Mouse (Mus musculus): ENCODE measurements around the gene Il9r.

Gene Il9r

GRCm38 (mm10) chr11:32198256-32198955 is 1.7 kb downstream of the Il9r start:
- no peak for DNase-seq (ENCODE audit: low spot score)

- no peak for DNase-seq (ENCODE audit: low spot score)
Observed at GRCm38 (mm10) chr11:32197766-32198165, 2.3 kb downstream of the Il9r start.

- DNase-seq (ENCODE audit: low spot score) = no peak
Observed at GRCm38 (mm10) chr11:32196727-32197126, 3.4 kb downstream of the Il9r start.

GRCm38 (mm10) chr11:32195867-32196540 is 4.1 kb downstream of the Il9r start:
- DNase-seq (ENCODE audit: low spot score) = no peak

GRCm38 (mm10) chr11:32194626-32195025 is 5.5 kb downstream of the Il9r start:
- DNase-seq (ENCODE audit: low spot score) = no peak

- DNase-seq (ENCODE audit: low spot score) = no peak
Observed at GRCm38 (mm10) chr11:32194086-32194485, 6.0 kb downstream of the Il9r start.

- no peak for DNase-seq (ENCODE audit: low spot score)
Observed at GRCm38 (mm10) chr11:32193156-32193555, 6.9 kb downstream of the Il9r start.

GRCm38 (mm10) chr11:32190603-32191110 is 9.4 kb downstream of the Il9r start:
- no peak for DNase-seq (ENCODE audit: low spot score)

- no peak for DNase-seq (ENCODE audit: low spot score)
Observed at GRCm38 (mm10) chr11:32190119-32190518, 10.0 kb downstream of the Il9r start.

- no peak for DNase-seq (ENCODE audit: low spot score)
Observed at GRCm38 (mm10) chr11:32189434-32189833, 10.6 kb downstream of the Il9r start.

- DNase-seq (ENCODE audit: low spot score) = no peak
Observed at GRCm38 (mm10) chr11:32188881-32189280, 11.2 kb downstream of the Il9r start.

- DNase-seq (ENCODE audit: low spot score) = no peak
Observed at GRCm38 (mm10) chr11:32187256-32187655, 12.8 kb downstream of the Il9r start.

GRCm38 (mm10) chr11:32186031-32186430 is 14.0 kb downstream of the Il9r start:
- no peak for DNase-seq (ENCODE audit: low spot score)

GRCm38 (mm10) chr11:32184469-32184868 is 15.6 kb downstream of the Il9r start:
- no peak for DNase-seq (ENCODE audit: low spot score)

- peak; percentile 90 for DNase-seq (ENCODE audit: low spot score)
Observed at GRCm38 (mm10) chr11:32181973-32182868, 17.9 kb downstream of the Il9r start.

GRCm38 (mm10) chr11:32181246-32181645 is 18.8 kb downstream of the Il9r start:
- DNase-seq (ENCODE audit: low spot score) = no peak

GRCm38 (mm10) chr11:32178506-32178905 is 21.6 kb downstream of the Il9r start:
- DNase-seq (ENCODE audit: low spot score) = no peak

- no peak for DNase-seq (ENCODE audit: low spot score)
Observed at GRCm38 (mm10) chr11:32166683-32167082, 33.4 kb downstream of the Il9r start.

GRCm38 (mm10) chr11:32161922-32162804 is 37.9 kb downstream of the Il9r start:
- peak; percentile 86 for DNase-seq (ENCODE audit: low spot score)

GRCm38 (mm10) chr11:32161500-32161899 is 38.6 kb downstream of the Il9r start:
- no peak for DNase-seq (ENCODE audit: low spot score)

GRCm38 (mm10) chr11:32160341-32160740 is 39.7 kb downstream of the Il9r start:
- no peak for DNase-seq (ENCODE audit: low spot score)
